Mouse (Mus musculus) ES-Bruce4 (cell line): ENCODE measurements at regions not wholly inside any gene's neighbourhood (a gene's known extent, or its start where the extent isn't known, plus 50 kb on each side); places are given as distances from the start of the nearest gene placed in this dataset.

Source experiments
- CTCF ChIP-seq: IDR thresholded peaks from one replicate; pipeline ENCODE4 v1.8.1; 2011; ENCODE audit warnings: low read depth, low read length
- EP300 ChIP-seq: IDR thresholded peaks from 2 replicates; pipeline ENCODE4 v1.6.1; 2011; ENCODE audit warnings: low read depth, low read length; ENCODE audit not compliant: insufficient read depth
- POLR2A ChIP-seq: IDR thresholded peaks from one replicate; pipeline ENCODE4 v1.8.1; 2011; ENCODE audit warnings: low read length; ENCODE audit not compliant: insufficient read depth

GRCm38 (mm10) chr9:49987481-49987880 lies 188.8 kb upstream of the Ncam1 start:
- TF ChIP-seq CTCF (no peak), EP300 (no peak), POLR2A (no peak)
